Mouse (Mus musculus) midbrain, postnatal 0 days (tissue): ENCODE measurements around the gene Fam162a. TPM values are rescaled to one million over a fixed set of nuclear protein-coding genes. Genes with fewer than 3 reads are reported as not detected.
A peak's percentile ranks its signal among the peaks of the same experiment; 100 is the strongest.

Source experiments
- ATAC-seq: fragments of 200-750 bp; cut with Nextera tagmentation; 2 replicates; pipeline ENCODE4 v1.8.0; 2017; ENCODE audit warnings: moderate number of reproducible peaks, mild to moderate bottlenecking, moderate TSS enrichment, moderate library complexity; ENCODE audit not compliant: low FRiP score
- DNase-seq: peaks from one replicate; pipeline ENCODE4 v3.0.0-alpha.2; 2015; ENCODE audit warnings: low spot score
- H3K27ac ChIP-seq: fragments of 300-500 bp; sonication (generic); 2 replicates; pipeline ENCODE4 v1.5.1; 2014; ENCODE audit warnings: low read depth, mild to moderate bottlenecking, low read length, mixed read lengths
- H3K27me3 ChIP-seq: fragments of 300-500 bp; sonication (generic); 2 replicates; pipeline ENCODE4 v1.6.1; 2014; ENCODE audit warnings: low read length, control low read depth, mixed read lengths; ENCODE audit not compliant: insufficient read depth
- H3K36me3 ChIP-seq: fragments of 300-500 bp; sonication (generic); 2 replicates; pipeline ENCODE4 v1.6.1; 2014; ENCODE audit warnings: low read length, control low read depth, mixed read lengths; ENCODE audit not compliant: insufficient read depth
- H3K4me1 ChIP-seq: fragments of 300-500 bp; sonication (generic); 2 replicates; pipeline ENCODE4 v1.6.1; 2014; ENCODE audit warnings: mild to moderate bottlenecking, control low read depth, antibody characterized with exemption, low read length, mixed read lengths; ENCODE audit not compliant: insufficient read depth
- H3K4me2 ChIP-seq: fragments of 300-500 bp; sonication (generic); 2 replicates; pipeline ENCODE4 v1.6.1; 2014; ENCODE audit warnings: low read depth, mild to moderate bottlenecking, low read length, mixed read lengths; ENCODE audit not compliant: poor library complexity, severe bottlenecking
- H3K4me3 ChIP-seq: fragments of 300-500 bp; sonication (generic); 2 replicates; pipeline ENCODE4 v1.5.1; 2014; ENCODE audit warnings: low read depth, mild to moderate bottlenecking, low read length, moderate library complexity
- H3K9ac ChIP-seq: fragments of 300-500 bp; sonication (generic); replicated peaks from 2 replicates; pipeline ENCODE4 v1.6.1; 2014; ENCODE audit warnings: mild to moderate bottlenecking, low read length, moderate library complexity, mixed read lengths; ENCODE audit not compliant: poor library complexity, severe bottlenecking
- H3K9me3 ChIP-seq: fragments of 300-500 bp; sonication (generic); 2 replicates; pipeline ENCODE4 v1.6.1; 2016; ENCODE audit warnings: low read length, control low read depth
- CTCF ChIP-seq: IDR thresholded peaks from 2 replicates; pipeline ENCODE4 v1.5.1; 2016; ENCODE audit warnings: antibody characterized with exemption, mild to moderate bottlenecking
- WGBS: fragments of 180-500 bp; shearing (Covaris S2); extraction: QIAGEN DNeasy Blood & Tissue Kit; methylation state at CpG from one replicate; pipeline ENCODE4 v1.1.7; 2014; 5-methylcytosine and 5-hydroxymethylcytosine counted together
- polyA plus RNA-seq: library from polyadenylated mRNA; unstranded; fragments of >200 nt; fragmentation: Nextera tagmentation; extraction: Ambion mirVana; gene quantifications from 2 replicates; pipeline ENCODE4 v1.2.1, GENCODE M21; 2015
- total RNA-seq: library from RNA; depleted of rRNA; stranded (reverse); fragments of >200 nt; gene quantifications from 2 replicates; pipeline ENCODE4 v1.2.3, GENCODE M21; 2014

Fam162a gene
- total and polyA plus RNA-seq, 2 experiments from 2014 or later = 9.2 to 117 TPM

DNA sequence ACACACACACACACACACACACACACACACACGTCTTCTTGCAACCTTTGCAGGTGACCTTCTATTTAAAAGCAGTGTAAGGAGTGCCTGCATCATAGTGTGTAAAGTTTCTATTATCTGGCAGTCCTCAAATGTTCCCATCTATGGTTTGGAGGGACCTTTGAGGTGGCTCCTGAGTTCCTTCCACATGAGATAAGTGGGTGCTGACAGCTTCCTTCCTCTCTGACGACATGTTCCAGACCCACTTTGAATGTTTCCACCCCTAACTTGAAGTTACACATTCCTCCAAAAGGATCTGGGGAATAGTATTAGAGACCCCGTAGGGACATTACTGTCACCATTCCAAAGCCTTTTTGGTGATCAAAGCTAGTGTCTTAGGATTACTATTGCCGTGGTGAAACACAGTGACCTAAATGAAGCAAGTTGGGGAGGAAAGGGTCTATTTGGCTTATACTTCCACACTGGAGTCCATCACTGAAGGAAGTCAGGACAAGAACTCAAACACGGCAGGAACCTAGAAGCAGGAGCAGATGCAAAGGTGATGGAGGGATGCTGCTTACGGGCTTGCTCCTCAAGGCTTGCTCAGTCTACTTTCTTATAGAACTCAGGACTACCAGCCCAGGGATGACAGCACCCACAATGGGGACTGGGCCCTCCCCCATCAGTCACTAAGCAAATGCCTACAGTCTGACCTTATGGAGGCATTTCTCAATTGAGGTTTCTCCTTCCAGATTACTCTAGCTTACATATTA lies 17.7 kb downstream of the Fam162a start:
- ATAC-seq = no peak
- WGBS = 92% methylated on average over 6 of the region's 6 CpGs

GRCm38 (mm10) chr16:36051491-36051890 lies 19.9 kb downstream of the Fam162a start:
- H3K27ac ChIP-seq = no peak overlapping the region
- H3K9ac ChIP-seq = no peak overlapping the region
- no peaks in the 10 kb centered on the region for H3K4me1 ChIP-seq
- H3K4me3 ChIP-seq = no peak overlapping the region
- no peak overlapping the region for H3K4me2 ChIP-seq
- no peaks in the 10 kb centered on the region for H3K9me3 ChIP-seq
- H3K27me3 ChIP-seq = no peaks in the 10 kb centered on the region
- TF ChIP-seq CTCF = no peak
- DNase-seq (no peak), ATAC-seq (no peak)
- peaks cover 27% of the 10 kb centered on the region for H3K36me3 ChIP-seq
- WGBS = 92% methylated on average over 6 of the region's 6 CpGs

More for the DNA sequence above, 17.7 kb downstream of the Fam162a start:
- H3K9ac ChIP-seq = no peak overlapping the region
- H3K36me3 ChIP-seq = peaks cover 20% of the 10 kb centered on the region
- H3K9me3 ChIP-seq = no peaks in the 10 kb centered on the region
- no peak overlapping the region for H3K4me2 ChIP-seq
- H3K4me3 ChIP-seq = no peak overlapping the region
- no peaks in the 10 kb centered on the region for H3K27me3 ChIP-seq
- H3K4me1 ChIP-seq = no peaks in the 10 kb centered on the region
- no peak for TF ChIP-seq CTCF
- H3K27ac ChIP-seq = no peak overlapping the region
- no peak for DNase-seq

DNA sequence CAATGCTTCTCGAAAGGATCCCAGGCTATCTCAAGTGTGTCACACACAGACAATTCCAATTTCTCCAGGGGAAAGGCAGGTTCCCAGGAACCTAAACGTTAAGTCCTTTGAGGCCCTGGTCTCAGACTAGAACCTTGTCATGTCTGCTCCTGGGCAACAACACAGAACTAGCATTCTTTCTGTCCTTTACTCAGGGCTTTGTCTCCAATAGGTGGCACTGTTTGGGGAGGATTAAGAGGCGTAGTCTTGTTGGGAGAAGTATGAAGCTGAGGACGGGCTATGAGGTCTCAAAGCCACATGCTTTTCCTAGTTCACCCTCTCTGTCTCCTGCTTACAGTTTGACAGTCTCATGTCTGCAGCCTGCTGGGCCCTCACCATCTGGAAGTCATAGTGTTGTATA lies 23.9 kb downstream of the Fam162a start:
- no peaks in the 10 kb centered on the region for H3K27me3 ChIP-seq
- H3K9me3 ChIP-seq = no peaks in the 10 kb centered on the region
- WGBS = 88% methylated on average over 4 of the region's 4 CpGs
- H3K36me3 ChIP-seq = peaks cover 34% of the 10 kb centered on the region
- no peak overlapping the region for H3K27ac ChIP-seq
- ATAC-seq = no peak
- H3K4me3 ChIP-seq = no peak overlapping the region
- H3K9ac ChIP-seq = no peak overlapping the region
- no peak for DNase-seq
- TF ChIP-seq CTCF = peak; percentile 41
- no peak overlapping the region for H3K4me2 ChIP-seq
- H3K4me1 ChIP-seq = 0 out of 2 replicates have a peak, but pooled peaks cover 2% of the 10 kb centered on the region

DNA sequence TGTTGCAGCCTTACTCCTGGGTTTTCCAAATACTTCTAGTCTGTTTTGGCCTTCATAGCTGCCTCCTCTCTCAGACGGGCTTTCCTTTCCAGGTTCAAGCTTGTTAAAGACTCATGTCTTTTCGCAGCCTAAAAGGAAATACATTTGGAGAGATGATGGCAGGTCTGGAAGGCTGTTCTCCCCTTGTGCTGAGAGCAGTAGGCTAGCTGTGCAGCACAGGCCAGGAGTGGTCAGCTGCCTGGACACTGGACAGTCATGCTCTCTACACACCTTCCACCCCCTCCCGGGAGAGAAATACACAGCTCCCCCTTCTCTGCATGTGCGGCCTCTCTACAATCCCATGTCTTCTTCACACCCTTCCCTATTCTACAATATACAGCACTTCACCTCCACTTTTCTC lies 27.4 kb downstream of the Fam162a start:
- H3K9ac ChIP-seq = no peak overlapping the region
- no peaks in the 10 kb centered on the region for H3K9me3 ChIP-seq
- no peak overlapping the region for H3K4me3 ChIP-seq
- H3K27ac ChIP-seq = no peak overlapping the region
- TF ChIP-seq CTCF = no peak
- H3K36me3 ChIP-seq = peaks cover 16% of the 10 kb centered on the region
- no peaks in the 10 kb centered on the region for H3K27me3 ChIP-seq
- no peak for DNase-seq
- peaks cover 7% of the 10 kb centered on the region; the same call in 1 of the 2 replicates for H3K4me1 ChIP-seq
- WGBS = 93% methylated on average over 4 of the region's 4 CpGs
- no peak for ATAC-seq
- no peak overlapping the region for H3K4me2 ChIP-seq

GRCm38 (mm10) chr16:36043073-36043472 lies 28.3 kb downstream of the Fam162a start:
- no peak for TF ChIP-seq CTCF
- ATAC-seq (no peak), DNase-seq (no peak)
- WGBS = 88% methylated on average over 10 of the region's 10 CpGs
- peaks cover 13% of the 10 kb centered on the region for H3K36me3 ChIP-seq
- H3K9me3 ChIP-seq = no peaks in the 10 kb centered on the region
- no peaks in the 10 kb centered on the region for H3K27me3 ChIP-seq
- no peak overlapping the region for H3K4me3 ChIP-seq
- no peak overlapping the region for H3K27ac ChIP-seq
- peaks cover 7% of the 10 kb centered on the region; the same call in 1 of the 2 replicates for H3K4me1 ChIP-seq
- H3K4me2 ChIP-seq = no peak overlapping the region
- H3K9ac ChIP-seq = no peak overlapping the region

DNA sequence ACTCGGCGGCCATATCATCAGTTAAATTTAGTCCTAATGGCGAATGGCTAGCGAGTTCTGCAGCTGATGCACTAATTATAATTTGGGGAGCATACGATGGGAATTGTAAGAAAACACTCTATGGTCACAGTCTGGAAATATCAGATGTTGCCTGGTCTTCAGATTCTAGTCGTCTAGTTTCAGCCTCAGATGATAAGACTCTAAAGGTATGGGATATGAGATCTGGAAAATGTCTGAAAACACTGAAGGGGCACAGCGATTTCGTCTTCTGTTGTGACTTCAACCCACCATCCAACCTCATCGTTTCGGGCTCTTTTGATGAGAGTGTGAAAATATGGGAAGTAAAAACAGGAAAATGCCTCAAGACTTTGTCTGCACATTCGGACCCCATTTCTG lies 29.8 kb downstream of the Fam162a start:
- Histone ChIP-seq H3K27me3 (no peaks in the 10 kb centered on the region), H3K9me3 (no peaks in the 10 kb centered on the region), H3K36me3 (peaks cover 10% of the 10 kb centered on the region), H3K9ac (peak overlapping the region; percentile 65), H3K27ac (peak overlapping the region; percentile 77), H3K4me1 (peaks cover 7% of the 10 kb centered on the region; the same call in 1 of the 2 replicates), H3K4me3 (peak overlapping the region; percentile 60), H3K4me2 (peak overlapping the region; percentile 68)
- no peak for ATAC-seq
- 31% methylated on average over 11 of the region's 11 CpGs for WGBS
- no peak for DNase-seq
- TF ChIP-seq CTCF = no peak
